Mouse (Mus musculus) common myeloid progenitor, adult 5-6 weeks (primary cell): Measurements from ENCODE around the gene 1700012P22Rik. TPM values are rescaled to one million over a fixed set of nuclear protein-coding genes. Genes with fewer than 3 reads are reported as not detected.
A peak's percentile ranks its signal among the peaks of the same experiment; 100 is the strongest.

Experiments
- ATAC-seq: replicated peaks from 2 replicates; pipeline ENCODE4 v1.8.0; 2016; ENCODE audit warnings: low read depth, mild to moderate bottlenecking, moderate TSS enrichment, inconsistent platforms; ENCODE audit not compliant: poor library complexity, severe bottlenecking
- total RNA-seq: library from RNA; stranded (forward); fragments of 200-1000, 187-1606 nt; gene quantifications from 2 replicates; pipeline ENCODE4 v1.2.3, GENCODE M21; 2017

1700012P22Rik gene
- not detected in 2 replicates for total RNA-seq

- ATAC-seq = no peak
Observed at GRCm38 (mm10) chr4:144438672-144439071, at the start of gene 1700012P22Rik. Gene 1700012P22Rik, minus strand, starts transcription at chr4:144438772.

GRCm38 (mm10) chr4:144468091-144468490 lies 29.5 kb upstream of the 1700012P22Rik start:
- no peak for ATAC-seq

- no peak for ATAC-seq
Observed at GRCm38 (mm10) chr4:144465206-144465605, 26.6 kb upstream of the 1700012P22Rik start.

GRCm38 (mm10) chr4:144463656-144464055 lies 25.1 kb upstream of the 1700012P22Rik start, which contains the start of gene Aadacl3:
Gene Aadacl3, minus strand, starts transcription at chr4:144463756.
- no peak for ATAC-seq

- no peak for ATAC-seq
Observed at GRCm38 (mm10) chr4:144453217-144453616, 14.6 kb upstream of the 1700012P22Rik start, which contains the start of gene Gm9944. Gene Gm9944, minus strand, starts transcription at chr4:144453317.

GRCm38 (mm10) chr4:144448546-144448945 lies 10.0 kb upstream of the 1700012P22Rik start:
- peak; percentile 71 for ATAC-seq

- ATAC-seq = no peak
Observed at GRCm38 (mm10) chr4:144441582-144441981, 3.0 kb upstream of the 1700012P22Rik start.

- ATAC-seq = no peak
Observed at GRCm38 (mm10) chr4:144441095-144441494, 2.5 kb upstream of the 1700012P22Rik start.

- no peak for ATAC-seq
Observed at GRCm38 (mm10) chr4:144433216-144433615, 5.4 kb downstream of the 1700012P22Rik start.

GRCm38 (mm10) chr4:144430723-144431122 lies 7.8 kb downstream of the 1700012P22Rik start:
- no peak for ATAC-seq

GRCm38 (mm10) chr4:144428868-144429267 lies 9.7 kb downstream of the 1700012P22Rik start:
- ATAC-seq = 0 out of 2 replicates have a peak, but pooled peaks have one; percentile 60

GRCm38 (mm10) chr4:144424590-144424989 lies 14.0 kb downstream of the 1700012P22Rik start:
- peak; percentile 52 for ATAC-seq

GRCm38 (mm10) chr4:144420644-144421043 lies 17.9 kb downstream of the 1700012P22Rik start:
- peak; percentile 90 for ATAC-seq

- ATAC-seq = no peak
Observed at GRCm38 (mm10) chr4:144408290-144408689, 30.3 kb downstream of the 1700012P22Rik start, which contains the start of gene Pramef12. Gene Pramef12, minus strand, starts transcription at chr4:144408464.

GRCm38 (mm10) chr4:144406261-144406660 lies 32.3 kb downstream of the 1700012P22Rik start:
- no peak for ATAC-seq

- ATAC-seq = peak; percentile 76
Observed at GRCm38 (mm10) chr4:144404456-144405086, 34.0 kb downstream of the 1700012P22Rik start.

GRCm38 (mm10) chr4:144402712-144403111 lies 35.9 kb downstream of the 1700012P22Rik start:
- ATAC-seq = peak; percentile 73

GRCm38 (mm10) chr4:144396316-144396715 lies 42.3 kb downstream of the 1700012P22Rik start:
- ATAC-seq = no peak

- ATAC-seq = no peak
Observed at GRCm38 (mm10) chr4:144377911-144378310, 60.7 kb downstream of the 1700012P22Rik start, which contains the start of gene Pramef20. Gene Pramef20, minus strand, starts transcription at chr4:144377933.
